Mouse (Mus musculus) regulatory T cell (primary cell): ENCODE measurements around the gene Gabbr2.

Experiments used
- in situ Hi-C: fragments of 300-600 bp; cut with MboI, MseI; formaldehyde crosslinking; loops from one replicate; pipeline ENCODE4 v1.15.1; 2025; ENCODE audit warnings: high pct_unique_total_duplicates

Gene Gabbr2

DNA sequence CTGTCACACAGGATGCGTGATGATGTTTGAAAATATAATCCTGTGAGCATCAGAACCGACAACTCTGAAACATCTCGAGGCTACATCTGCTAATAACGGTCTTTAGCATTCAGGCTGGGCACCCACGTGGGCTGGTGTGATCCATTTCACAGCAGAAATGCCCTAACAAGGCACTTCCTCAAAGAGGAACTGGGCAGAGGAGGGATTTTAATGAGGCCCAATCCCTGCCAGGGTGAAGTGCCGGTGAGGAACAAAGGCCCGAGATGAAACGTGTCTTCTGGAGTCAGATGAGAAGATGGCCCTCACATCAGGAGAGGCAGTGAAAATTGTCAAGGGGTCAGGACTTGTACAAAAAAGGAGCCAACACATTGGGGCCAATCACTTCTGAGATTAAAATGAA is 221.6 kb downstream of the Gabbr2 start:
- in situ Hi-C loops: loop anchor here (10.0 kb wide), 1 partner anchor 435 kb away; no protein-coding TSS in a partner anchor

DNA sequence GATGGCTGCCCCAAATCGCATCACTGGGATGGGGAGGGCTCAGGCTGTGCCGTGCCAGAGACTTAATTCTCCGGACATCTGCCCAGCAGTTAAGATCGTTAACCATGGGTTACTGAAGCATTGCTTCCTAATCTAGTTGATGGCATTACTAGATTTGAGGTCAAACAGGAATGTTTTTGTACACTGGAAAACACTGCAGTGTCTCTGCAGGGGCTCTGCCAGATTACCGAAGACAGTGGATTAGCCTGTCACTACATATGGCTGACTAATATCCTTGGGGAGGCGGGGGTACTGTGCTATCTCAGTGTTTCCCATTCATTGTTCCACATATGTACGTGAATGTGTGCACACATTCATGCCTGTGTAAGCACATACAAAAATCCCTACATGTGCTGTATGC is 225.3 kb downstream of the Gabbr2 start:
- in situ Hi-C loops: no loop called here

DNA sequence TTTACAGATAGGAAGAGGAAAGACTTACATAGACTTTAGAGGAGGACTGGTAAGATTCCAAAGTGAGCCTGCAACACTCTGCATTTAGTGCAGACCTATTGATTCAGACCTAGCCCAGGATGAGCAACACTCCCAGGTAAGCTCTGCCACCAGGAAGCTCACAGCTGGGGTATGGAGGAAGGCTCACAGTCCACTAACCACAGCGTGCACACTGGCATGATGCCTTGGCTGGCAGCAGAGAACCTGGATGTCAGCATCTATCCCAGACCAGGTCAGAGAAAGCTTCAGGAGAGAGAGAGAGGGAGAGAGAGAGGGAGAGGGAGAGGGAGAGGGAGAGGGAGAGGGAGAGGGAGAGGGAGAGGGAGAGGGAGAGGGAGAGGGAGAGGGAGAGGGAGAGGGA is 231.8 kb downstream of the Gabbr2 start:
- in situ Hi-C loops: no loop called here

DNA sequence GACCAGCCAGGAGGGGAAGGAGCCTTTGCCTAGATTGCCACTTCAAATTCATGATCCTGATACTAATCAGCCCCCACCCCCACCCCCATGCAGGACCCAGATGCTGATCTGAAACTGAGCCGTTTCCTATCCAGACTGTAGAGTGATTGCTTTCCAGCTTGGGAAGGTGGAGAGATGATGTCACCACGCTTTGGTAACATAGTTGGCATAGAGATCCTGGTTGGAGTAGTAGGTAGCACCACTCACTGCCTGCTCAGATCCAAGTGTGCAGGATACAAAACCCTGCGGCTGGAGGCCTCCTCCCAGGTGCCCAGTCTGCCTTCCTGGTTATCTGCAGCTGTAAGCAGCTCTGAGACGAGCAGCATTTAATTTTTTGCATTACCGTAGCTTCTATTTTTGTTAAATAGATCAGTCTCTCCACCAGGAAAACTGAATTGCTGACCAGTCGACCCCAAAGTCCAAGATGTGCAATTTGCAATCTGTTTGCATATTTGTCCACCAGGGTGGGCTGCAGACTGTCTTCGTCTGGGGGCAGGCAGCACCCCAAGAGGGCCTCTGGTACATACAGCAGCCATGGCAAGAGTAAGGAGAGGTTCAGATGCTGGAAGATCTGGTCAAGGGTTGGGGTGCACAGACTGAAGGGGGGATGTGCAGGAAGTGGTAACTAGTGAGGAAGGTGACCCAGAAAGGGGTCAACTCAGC is 233.2 kb downstream of the Gabbr2 start:
- in situ Hi-C loops: no loop called here

DNA sequence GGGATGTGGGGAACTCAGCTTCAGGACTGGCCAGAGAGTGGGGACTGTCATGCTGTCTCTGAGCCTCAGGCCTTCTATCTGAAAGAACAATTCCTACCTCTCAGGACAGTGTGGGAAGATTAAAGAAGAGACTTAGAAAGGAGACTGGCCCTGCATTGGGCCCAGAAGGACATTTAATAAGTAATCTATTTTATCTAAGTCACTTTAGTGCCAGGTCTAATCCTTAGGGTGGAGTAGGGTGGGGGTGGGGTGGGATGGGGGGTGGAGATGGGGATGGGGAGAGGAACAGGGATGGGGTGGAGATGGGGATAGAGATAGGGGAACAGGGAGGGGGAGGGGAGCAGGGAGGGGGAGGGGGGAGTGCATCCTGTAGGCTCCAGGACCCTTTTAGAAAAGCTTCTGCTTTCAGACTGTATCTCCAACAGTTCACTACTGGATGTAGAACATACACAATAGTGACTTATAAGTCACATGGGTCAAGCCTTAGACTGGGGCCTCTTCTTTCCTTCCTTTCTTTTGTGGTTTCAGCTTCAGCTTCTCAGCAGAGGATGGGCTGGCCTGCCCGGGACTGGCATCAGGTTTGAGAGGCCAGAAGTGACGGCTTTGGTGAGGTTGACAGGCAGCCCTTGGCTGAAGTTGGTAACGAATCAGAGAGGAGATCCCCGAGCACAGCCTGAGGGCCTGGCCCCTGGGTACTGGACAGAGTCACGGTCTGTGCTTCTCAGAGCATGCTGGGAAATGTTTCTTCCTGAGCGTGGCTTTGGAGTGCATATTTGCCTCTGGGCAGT is 237.1 kb downstream of the Gabbr2 start:
- in situ Hi-C loops: no loop called here

DNA sequence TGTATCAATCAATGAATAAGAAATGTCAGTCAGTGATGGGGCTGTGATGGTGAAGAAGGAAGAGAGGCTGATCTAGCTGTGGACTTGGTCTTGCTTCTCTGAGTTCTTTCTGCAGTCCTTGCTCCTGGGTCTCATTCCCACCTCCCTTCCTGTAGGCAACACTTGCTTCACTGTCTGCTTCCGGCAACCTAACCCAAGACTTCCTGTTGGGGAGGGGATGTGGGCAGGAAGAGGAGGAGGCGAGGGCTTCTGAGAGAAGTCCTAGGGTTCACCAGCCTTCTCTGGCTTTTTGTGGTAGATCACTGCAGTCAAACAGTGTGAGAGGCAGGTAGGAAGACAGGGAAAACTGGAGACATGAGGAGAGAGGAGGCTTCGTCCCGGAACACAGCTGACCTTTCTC is 239.4 kb downstream of the Gabbr2 start:
- in situ Hi-C loops: no loop called here

DNA sequence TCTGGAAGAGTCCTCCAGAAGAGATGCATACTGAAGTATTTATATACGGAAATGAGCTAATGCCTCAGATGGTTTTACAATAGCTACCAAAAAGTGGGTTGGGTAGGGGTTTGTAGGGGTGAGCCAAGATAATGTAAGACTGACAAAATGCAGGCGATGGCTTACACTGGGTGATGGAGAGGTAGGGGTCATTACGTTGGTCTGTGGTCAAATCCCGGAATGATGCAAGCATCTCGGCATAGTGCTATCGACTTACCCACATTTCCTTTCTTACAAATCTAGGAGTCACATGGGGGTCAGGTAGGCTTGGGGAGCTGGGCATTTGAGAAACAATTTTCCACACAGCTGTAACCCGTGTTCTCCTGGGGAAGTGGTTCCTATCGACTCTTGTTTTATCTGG is 242.7 kb downstream of the Gabbr2 start:
- in situ Hi-C loops: no loop called here

DNA sequence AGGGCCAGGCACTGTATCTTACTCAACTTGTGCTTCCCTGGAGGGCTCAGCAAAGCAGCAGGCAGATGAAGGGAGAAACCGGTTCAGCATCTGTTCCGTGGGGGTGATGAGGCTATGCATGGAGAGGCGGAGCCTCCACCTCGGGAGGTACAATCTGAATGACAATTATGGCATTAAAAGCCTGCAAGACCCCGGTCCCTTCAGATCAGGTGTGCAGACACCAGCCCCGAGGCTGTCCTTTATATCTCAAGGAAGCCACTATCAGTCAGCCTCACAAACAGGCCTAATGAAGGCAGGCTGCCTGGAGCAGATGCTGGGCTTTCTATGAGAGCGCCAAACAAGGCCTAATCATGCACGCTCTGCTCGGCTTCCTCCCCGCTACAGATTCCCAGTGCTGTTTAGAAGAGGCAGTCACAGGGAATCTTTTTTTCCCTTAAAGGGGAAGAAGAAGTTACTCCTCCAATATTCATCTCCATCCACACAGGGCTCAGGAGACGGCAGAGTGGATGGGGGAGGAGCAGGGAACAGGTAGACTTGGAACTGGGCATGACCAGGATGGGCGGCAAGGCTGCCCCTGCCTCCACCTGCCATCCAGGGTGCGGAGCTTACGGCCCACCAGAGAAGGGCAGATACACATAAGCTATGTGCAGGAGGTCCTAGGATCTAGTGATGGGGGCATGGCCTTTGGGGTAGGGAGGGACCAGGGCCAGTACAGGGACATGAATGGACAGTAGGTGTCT is 244.5 kb downstream of the Gabbr2 start:
- in situ Hi-C loops: no loop called here

DNA sequence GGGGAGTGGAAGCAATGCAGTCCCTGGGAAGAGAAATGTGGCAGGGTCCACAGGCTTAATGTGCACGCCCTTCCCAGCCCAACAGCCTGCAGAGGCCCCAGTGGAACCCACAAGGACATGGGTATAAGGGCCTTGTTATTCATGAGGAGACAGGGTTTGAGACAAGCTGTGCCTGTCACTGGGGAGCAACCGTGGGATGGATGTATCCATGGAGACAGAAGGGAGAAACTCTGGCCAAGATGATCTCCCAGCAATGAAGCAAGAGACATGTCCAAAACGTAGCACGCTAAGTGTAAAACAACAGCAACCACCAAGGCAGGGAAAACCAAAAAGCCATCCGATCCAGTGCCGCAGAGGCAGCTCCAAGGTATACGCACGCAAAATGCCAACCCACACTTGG is 246.1 kb downstream of the Gabbr2 start:
- in situ Hi-C loops: no loop called here

DNA sequence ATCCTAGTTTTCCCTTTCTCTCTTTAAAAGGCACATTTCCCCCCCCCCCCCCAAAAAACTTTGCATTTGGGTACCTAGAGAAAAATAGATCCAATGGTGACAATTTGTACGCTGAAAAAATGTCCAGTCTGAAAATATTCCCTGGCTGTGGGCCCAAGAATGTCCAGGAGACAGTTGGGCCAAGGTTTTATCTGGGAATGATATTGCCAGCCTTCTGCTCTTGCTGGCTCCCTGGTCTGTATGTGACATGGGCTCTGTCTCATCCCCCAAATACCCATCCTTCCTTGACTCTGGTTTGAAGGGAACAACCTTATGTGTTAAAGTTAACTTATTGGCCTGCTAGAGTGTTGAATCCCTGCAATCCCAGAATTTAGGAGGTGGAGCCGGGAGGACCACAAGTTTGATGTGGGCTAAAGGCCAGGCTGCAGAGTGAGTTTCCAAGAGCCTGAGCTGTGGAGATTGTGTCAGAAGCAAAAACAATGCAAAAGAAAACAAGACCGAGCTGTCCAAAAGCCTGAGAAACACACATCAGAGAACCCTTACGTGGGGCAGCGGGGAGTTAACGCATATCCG is 247.0 kb downstream of the Gabbr2 start:
- in situ Hi-C loops: no loop called here

DNA sequence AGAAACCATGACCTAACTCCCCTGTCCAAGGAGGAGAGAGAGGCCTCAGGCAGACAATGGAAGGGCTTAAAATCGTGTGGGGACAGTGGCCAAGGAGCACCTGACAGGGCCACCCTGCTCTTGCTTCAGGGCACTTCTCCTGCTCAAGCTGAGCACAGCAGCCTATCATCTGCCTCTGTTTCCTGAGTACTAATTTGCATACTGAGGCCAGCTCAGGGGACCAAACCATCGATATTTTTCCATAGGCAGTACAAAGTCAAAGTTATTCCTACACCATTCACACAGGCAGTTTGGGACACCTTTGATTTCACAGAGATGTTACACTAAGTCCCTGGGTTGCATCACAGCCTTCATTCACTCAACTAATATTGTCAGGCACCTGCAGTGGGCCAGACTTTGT is 249.1 kb downstream of the Gabbr2 start:
- in situ Hi-C loops: no loop called here

DNA sequence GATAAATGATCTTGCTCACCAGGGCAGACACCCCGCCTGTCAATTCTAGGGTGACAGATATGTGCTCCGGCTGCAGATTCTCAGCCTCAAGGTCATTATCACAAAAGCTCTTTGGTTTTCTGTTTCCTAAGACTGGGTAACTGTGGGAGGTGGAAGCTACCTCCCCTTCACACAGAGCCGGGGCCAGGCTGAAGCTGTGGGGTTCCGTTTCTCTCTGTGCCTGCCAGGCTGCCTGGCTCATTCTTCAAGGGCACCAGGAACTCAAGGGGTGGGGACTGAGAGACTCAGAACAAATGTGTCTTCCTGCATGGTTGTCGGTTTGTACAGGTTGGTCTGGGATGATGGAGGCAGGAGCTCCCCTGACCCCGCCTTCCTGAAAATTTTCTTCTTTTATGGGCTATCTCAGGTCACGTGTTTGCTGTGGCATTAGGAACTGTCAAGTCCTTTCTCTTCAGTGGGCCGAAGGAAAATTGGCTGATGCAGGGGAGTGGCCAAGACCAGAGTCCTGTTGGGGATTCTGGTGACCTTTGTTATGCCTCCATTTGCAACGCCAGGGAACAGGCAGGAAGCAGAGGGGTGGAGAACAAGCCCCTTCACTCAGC is 254.7 kb downstream of the Gabbr2 start:
- in situ Hi-C loops: no loop called here

DNA sequence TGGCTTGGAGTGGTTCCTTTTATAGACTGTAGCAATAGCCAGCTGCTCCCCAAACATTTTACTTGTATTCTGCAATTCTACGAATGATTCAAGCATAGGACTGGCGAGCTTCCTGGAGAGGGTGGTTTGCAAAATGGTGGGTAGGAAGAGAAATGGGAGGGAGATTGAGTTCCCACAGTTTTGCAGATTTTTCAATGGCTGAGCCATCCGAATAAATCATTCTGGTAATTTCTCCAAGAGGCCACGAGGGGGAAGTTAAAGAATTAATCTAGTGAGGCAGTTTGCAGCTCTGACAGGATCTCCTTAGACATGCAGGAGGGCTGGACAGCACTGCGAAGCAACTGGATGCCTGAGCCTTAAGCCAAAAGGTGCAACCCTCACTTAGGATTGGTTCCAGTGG is 256.8 kb downstream of the Gabbr2 start:
- in situ Hi-C loops: no loop called here

DNA sequence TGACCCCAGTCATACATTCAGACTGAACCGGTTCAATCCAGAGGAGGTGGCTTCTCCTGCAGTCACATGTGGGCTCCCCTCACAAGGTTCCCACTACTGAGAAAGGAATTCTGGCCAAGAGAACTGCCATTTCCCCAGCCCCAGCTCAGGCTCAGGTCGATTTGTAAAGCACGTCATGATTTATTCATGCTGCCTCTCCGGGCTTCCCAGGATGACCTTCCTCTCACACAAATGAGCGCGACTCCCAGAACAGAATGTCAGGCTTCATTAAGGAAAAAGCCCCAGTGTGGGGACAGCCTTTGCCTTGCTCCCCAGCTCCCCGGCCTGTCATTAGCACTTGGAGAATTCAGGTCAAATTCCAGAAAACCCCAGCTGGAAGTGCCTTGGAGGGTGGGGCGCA is 260.1 kb downstream of the Gabbr2 start:
- in situ Hi-C loops: no loop called here

DNA sequence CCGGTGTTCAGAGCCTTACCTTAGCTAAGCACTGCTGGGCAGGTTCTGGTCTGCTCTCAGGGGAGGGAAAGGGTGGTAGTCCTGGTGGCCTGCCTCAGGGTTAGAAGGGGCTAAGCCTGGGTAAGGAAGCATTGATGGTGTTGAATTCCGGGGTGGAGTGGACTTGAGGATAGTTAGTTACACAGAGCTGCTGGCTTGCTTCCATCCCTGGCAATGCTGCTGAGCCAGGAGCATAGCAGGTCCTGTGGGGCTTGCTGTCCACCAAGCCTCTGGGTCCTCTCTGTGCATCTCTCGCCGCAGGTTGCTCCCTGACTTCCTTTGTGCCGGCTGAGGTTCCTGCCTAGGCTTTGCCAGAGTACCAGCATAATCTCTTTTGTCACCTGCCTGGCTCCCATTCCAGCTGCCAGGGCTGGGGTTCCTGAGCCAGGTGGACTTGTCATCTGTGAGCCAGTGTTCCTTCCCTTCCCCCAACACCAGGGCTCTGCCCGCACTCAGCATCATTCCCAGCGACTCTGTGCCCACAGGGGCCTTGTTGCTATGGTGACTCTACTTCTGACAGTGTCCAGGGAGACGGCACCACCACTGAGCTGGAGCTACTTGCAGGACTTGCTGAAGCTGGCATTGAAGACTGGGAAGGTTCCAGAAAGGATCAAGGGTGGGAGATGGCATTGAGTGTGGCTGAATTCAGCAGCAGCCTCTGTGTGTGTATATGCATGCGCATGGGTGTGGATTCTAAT is 262.2 kb downstream of the Gabbr2 start:
- in situ Hi-C loops: no loop called here

DNA sequence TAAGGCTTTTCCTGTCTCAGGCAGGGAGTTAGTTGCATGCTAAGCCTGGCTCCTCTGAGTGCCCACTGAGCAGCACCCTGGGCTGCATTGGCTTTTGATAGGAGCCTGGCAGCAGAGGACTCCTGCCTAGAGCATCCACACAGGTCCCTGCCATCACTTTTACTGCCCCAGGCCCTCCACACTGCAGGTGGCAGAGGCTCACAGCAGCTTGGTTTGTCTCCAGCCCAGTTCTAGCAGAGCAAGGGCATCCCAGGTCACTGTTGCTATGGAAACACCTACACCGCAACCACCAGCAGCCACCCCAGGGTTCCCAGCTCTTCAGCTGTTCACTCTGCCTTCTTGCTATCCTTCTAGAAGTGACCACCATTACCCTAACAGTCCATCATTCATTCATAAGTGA is 263.4 kb downstream of the Gabbr2 start:
- in situ Hi-C loops: no loop called here

DNA sequence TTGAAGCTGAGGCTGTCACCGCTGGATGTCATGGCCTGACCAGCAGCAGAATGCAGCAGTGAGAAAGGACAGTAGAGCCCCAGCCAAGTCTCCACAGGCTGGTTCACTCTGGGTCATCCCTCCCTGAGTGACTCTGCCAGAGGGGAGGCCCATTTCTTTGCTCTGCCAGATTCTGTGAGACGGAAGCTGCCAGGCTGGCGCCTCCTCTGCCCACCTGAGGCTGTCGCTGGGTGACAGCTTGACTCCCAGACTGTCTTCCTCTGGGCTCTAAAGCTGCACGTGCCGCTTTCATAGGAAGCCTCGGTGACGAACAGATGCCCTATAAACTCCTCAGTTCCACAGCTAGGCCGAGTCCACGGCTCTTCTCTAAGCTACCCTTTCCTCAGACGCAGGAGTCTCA is 264.5 kb downstream of the Gabbr2 start:
- in situ Hi-C loops: no loop called here

DNA sequence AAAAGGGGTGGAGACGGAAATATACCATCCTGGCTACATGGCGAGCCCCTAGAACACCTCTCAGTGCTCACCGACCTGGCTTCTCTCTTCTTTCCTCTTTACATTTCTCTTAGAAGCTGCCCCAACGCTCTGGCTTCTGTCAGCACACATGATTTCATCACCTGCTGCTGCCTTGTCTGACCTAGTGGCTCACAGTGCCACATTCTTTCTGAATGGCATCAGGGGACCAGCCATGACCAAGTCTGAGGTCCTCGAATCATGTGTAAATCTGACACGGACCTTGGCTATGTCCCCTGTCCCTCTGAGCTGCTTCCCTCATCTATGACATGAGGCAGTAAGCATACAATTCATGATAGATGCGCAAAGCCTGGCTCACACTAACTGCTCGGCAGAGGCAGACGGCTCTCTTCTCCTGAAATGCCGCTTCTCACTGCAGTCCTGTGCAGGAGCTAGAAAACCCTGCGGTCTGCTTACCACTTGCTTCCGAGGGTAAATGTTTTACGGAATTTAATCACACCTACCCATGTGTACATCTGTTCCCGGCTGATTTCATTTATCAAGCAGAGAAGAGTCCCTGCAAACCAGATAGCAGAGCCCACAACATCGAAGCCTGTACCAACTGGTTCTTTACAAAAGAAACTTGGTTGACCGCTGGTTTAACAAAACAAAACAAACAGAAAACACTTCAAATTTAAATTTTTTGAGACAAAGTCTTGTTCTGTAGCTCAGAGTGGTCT is 270.7 kb downstream of the Gabbr2 start:
- in situ Hi-C loops: no loop called here

DNA sequence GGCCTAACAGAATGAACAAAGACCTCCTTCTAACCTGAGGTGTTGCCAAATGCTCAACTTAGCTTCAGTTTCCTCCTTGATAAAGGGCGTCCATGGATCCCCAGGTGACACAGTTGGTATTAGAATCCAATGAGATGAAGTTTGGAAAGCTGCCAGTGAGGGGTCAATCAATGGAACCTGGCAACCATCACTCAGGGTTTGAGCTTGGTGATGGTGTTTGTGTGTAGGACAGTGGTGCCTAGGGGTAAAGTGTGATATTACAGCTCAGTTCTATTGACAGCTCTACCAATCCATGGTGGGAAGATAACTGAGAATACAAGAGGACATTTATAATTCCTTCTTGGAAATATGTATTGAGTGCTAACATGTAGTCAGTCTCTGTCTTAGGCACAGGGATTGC is 271.6 kb downstream of the Gabbr2 start:
- in situ Hi-C loops: no loop called here

DNA sequence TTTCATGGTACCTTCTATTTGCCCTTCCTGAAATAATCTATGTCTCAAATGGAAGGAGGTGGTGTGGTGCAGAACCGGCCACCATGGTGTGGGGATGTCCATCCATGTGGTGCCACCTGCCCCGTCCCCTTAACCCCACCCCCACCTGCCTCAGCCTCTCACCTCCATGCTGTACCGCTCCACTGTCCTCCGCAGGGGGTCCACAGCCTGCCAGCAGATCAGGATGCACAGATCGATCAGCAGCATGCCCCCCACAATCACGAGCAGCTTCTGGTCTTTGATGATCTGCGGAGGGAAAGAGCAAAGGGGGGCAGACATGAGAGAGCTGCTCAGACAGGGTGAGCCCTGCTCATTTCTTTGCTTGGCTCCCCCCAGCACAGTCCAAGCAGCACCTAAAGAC is 273.0 kb downstream of the Gabbr2 start:
- in situ Hi-C loops: no loop called here

DNA sequence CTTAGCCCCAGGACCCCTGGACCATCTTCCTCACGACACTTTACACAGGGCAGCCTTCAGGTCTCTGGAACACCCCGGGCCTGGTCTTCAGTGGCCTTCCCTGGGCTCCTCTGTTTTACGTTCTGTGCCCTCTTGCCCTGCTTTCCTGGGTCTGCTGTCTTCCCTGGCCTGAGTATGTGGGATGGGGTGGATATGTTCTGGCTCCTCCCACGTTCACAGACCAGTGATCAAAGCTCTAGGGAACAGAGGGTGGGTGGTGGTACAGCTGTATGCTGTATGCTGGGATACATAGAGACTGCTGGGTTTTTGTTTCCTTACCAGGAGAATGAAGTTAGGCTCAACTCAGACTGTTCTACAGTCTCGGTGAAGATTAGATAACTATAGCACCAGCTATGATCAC is 274.5 kb downstream of the Gabbr2 start:
- in situ Hi-C loops: no loop called here
